Mouse (Mus musculus) adrenal gland, adult 10 weeks (tissue): ENCODE results near the gene Fnbp4. TPM values are rescaled to one million over a fixed set of nuclear protein-coding genes. Genes with fewer than 3 reads are reported as not detected.

ENCODE experiments used
- polyA plus RNA-seq: library from polyadenylated mRNA; stranded (reverse); fragments of 350-450 nt; fragmentation: Illumina TruSeq; extraction: RNeasy Lipid Tissue Mini Kit (QIAGEN cat#74804); gene quantifications from one replicate; pipeline ENCODE4 v1.2.3, GENCODE M21; 2014; ENCODE audit warnings: low read depth, low replicate concordance

Gene Fnbp4
- polyA plus RNA-seq: 72.8 TPM

DNA sequence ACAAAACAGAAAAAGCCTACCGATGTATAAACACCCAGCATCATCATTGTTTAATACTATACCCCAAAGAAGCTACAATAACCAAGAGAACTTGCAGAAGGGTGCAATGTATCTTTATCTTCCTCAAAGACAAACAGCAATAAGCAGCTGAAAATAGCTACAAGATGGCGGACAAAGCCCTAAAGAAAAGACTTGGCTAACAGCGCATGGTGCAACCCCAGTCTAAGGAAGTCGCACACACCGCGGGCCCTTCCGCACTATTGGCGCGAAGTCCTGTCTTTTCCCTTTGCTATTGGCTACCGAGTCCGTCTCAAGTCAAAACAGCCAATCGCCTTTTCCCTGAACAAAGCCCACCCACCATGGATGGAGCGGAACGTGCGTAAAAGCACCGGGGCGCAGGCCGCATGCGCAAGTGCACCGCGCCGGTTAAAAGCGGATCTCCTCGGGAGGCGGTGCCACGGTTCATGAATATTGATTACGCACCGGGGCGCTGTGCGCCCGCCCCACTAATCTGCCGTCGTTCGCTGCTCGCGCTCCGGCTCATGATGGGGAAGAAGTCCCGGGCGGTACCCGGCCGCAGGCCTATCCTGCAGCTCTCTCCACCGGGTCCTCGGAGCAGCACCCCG is at the start of gene Fnbp4:
Fnbp4 (plus strand) TSS at position 318 of the 626 bp plus-strand sequence.

DNA sequence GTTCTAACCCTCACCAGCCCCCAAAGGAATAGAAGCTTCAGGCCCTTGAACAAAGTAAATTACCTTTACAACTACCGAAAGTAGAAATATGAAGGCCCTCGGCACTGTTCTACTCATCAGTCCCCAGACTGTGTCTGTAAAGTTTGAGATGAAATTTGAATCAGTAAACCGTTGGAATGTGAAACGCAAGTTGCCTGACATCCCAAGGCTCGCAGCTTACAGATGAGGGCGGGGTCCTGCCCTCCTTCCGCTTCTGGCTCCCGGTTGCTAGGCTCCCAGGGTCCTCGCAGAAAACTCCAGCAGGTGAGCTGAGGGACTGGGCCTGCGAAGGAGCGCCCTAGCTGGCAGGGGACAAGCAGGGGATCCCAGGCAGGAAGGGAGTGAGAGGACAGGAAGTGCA is 37.3 kb downstream of the Fnbp4 start, which contains the start of gene Agbl2:
Agbl2 (plus strand) TSS at position 270 of the 400 bp plus-strand sequence.

Other genes with a start within 250 kb of the Fnbp4 start
- gene Ptprj, start 164.7 kb upstream of the Fnbp4 start, polyA plus RNA-seq: 12.1 TPM
- 31.0 TPM for gene Nup160, start 68.2 kb upstream of the Fnbp4 start, polyA plus RNA-seq
- gene Agbl2, start 37.4 kb downstream of the Fnbp4 start, polyA plus RNA-seq: 0.93 TPM
- 681 TPM for gene Mtch2, start 101.8 kb downstream of the Fnbp4 start, polyA plus RNA-seq
- not detected for gene C1qtnf4, start 140.5 kb downstream of the Fnbp4 start, polyA plus RNA-seq
- 16.7 TPM for gene Kbtbd4, start 159.4 kb downstream of the Fnbp4 start, polyA plus RNA-seq
- 213 TPM for gene Ndufs3, start 159.5 kb downstream of the Fnbp4 start, polyA plus RNA-seq
- 114 TPM for gene Celf1, start 195.0 kb downstream of the Fnbp4 start, polyA plus RNA-seq